25 mouse cellular contexts compared by ENCODE assay signal in the genomic region with DNA sequence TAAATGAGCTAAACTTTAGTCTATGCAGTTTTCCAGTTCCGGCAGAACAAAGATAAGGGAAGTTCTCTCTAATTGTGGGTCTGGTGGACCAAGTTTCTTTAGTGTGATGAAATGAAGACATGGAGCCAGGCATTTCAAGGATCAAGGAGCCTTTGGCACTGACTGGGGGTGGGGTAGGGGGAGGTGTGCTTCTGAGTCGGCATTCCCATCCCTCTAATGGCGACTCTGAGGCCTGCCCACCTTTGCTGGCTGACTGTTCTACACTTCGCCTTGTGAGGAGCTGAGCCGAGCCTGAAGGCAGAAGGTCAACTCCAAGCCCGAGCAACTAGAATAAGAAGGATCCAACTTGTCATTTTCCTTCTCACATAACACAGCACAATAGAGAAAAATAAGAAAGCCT. TPM values are rescaled to one million over a fixed set of nuclear protein-coding genes. Genes with fewer than 3 reads are reported as not detected.
A peak's percentile ranks its signal among the peaks of the same experiment; 100 is the strongest.
DNase-seq lines count a peak whose midpoint lies in the region; ATAC-seq lines count a peak whose summit lies in the region.
"Had no signal": no experiment of that assay in that cellular context is flagged by ENCODE, and none has a peak within 500 bp of the region (broad histone marks: within the 10 kb centered on the region; RNA-seq: fewer than 3 reads in every experiment).

No protein-coding gene starts in this region.

- H3K27ac ChIP-seq in kidney, embryonic 15.5 days, result peak overlapping the region; percentile 96
- H3K27ac ChIP-seq in limb, embryonic 11.5 days (replicated peaks; ENCODE audit: low read depth, low read length), result peak overlapping the region; percentile 95
- H3K27ac ChIP-seq in neural tube, embryonic 14.5 days (ENCODE audit: low read depth, low read length), result peak overlapping the region; percentile 57
- H3K27ac ChIP-seq: embryonic facial prominence, embryonic 10.5 days; forebrain, embryonic 12.5 days; heart, embryonic 10.5 days; hindbrain, embryonic 12.5 days; liver, embryonic 12.5 days; midbrain, embryonic 15.5 days; stomach, embryonic 15.5 days had no signal

- no peaks in the 10 kb centered on the region for H3K9me3 ChIP-seq in kidney, embryonic 15.5 days (replicated peaks)
- H3K9me3 ChIP-seq in limb, embryonic 11.5 days (ENCODE audit: control insufficient read depth, low read length), result no peaks in the 10 kb centered on the region
- no peaks in the 10 kb centered on the region for H3K9me3 ChIP-seq in neural tube, embryonic 14.5 days (ENCODE audit: control insufficient read depth, low read length)
- H3K9me3 ChIP-seq: embryonic facial prominence, embryonic 10.5 days; forebrain, embryonic 12.5 days; heart, embryonic 10.5 days; hindbrain, embryonic 12.5 days; liver, embryonic 12.5 days; midbrain, embryonic 15.5 days; stomach, embryonic 15.5 days had no signal

- H3K27me3 ChIP-seq in kidney, embryonic 15.5 days, result peaks cover 70% of the 10 kb centered on the region
- H3K27me3 ChIP-seq in limb, embryonic 11.5 days (ENCODE audit: control insufficient read depth, insufficient read depth, low read length), result peaks cover 47% of the 10 kb centered on the region
- peaks cover 35% of the 10 kb centered on the region for H3K27me3 ChIP-seq in neural tube, embryonic 14.5 days (ENCODE audit: control insufficient read depth, insufficient read depth, low read length)

- H3K4me3 ChIP-seq in kidney, embryonic 15.5 days (replicated peaks), result peak overlapping the region; percentile 32
- peak overlapping the region; percentile 5 for H3K4me3 ChIP-seq in limb, embryonic 11.5 days (ENCODE audit: low read depth, low read length)
- no peak overlapping the region for H3K4me3 ChIP-seq in neural tube, embryonic 14.5 days (ENCODE audit: low read depth, low read length)
- H3K4me3 ChIP-seq: embryonic facial prominence, embryonic 10.5 days; forebrain, embryonic 12.5 days; heart, embryonic 10.5 days; hindbrain, embryonic 12.5 days; liver, embryonic 12.5 days; midbrain, embryonic 15.5 days; stomach, embryonic 15.5 days had no signal

- H3K4me2 ChIP-seq in kidney, embryonic 15.5 days, result peak overlapping the region; percentile 64
- H3K4me2 ChIP-seq in limb, embryonic 11.5 days (ENCODE audit: low read depth, severe bottlenecking), result peak overlapping the region; percentile 56
- peak overlapping the region; percentile 35 for H3K4me2 ChIP-seq in neural tube, embryonic 14.5 days (ENCODE audit: low read depth, low read length)
- H3K4me2 ChIP-seq: forebrain, embryonic 12.5 days; hindbrain, embryonic 12.5 days; liver, embryonic 12.5 days; lung, embryonic 14.5 days; midbrain, embryonic 15.5 days; stomach, embryonic 15.5 days had no signal

- no peak for ATAC-seq in kidney, embryonic 15.5 days (replicated peaks; ENCODE audit: low FRiP score)
- ATAC-seq in limb, embryonic 11.5 days (ENCODE audit: insufficient number of reproducible peaks, low FRiP score, low TSS enrichment, low read depth), result no peak
- no peak for ATAC-seq in neural tube, embryonic 14.5 days (ENCODE audit: low read depth)
- ATAC-seq: CD4-positive, CD25-positive, alpha-beta regulatory T cell, adult 4 months; liver, embryonic 12.5 days; midbrain, embryonic 15.5 days had no signal

- H3K36me3 ChIP-seq in kidney, embryonic 15.5 days, result no peaks in the 10 kb centered on the region
- no peaks in the 10 kb centered on the region for H3K36me3 ChIP-seq in limb, embryonic 11.5 days (ENCODE audit: control insufficient read depth, insufficient read depth, low read length)
- H3K36me3 ChIP-seq in neural tube, embryonic 14.5 days (ENCODE audit: control insufficient read depth, insufficient read depth, low read length), result no peaks in the 10 kb centered on the region
- H3K36me3 ChIP-seq: embryonic facial prominence, embryonic 10.5 days; forebrain, embryonic 12.5 days; heart, embryonic 10.5 days; hindbrain, embryonic 12.5 days; liver, embryonic 12.5 days; midbrain, embryonic 15.5 days; stomach, embryonic 15.5 days had no signal

- peaks cover 65% of the 10 kb centered on the region for H3K4me1 ChIP-seq in kidney, embryonic 15.5 days
- H3K4me1 ChIP-seq in limb, embryonic 11.5 days (ENCODE audit: control insufficient read depth, insufficient read depth, low read length), result peaks cover 26% of the 10 kb centered on the region
- H3K4me1 ChIP-seq in neural tube, embryonic 14.5 days (ENCODE audit: control insufficient read depth, insufficient read depth, low read length), result no peaks in the 10 kb centered on the region
- H3K4me1 ChIP-seq: heart, embryonic 10.5 days; liver, embryonic 12.5 days had no signal

- 6% methylated on average over 6 of the region's 6 CpGs for WGBS in kidney, embryonic 15.5 days
- 1% methylated on average over 6 of the region's 6 CpGs for WGBS in limb, embryonic 11.5 days
- WGBS in neural tube, embryonic 14.5 days, result 3% methylated on average over 6 of the region's 6 CpGs

- peak overlapping the region; percentile 35 for H3K9ac ChIP-seq in kidney, embryonic 15.5 days
- peak overlapping the region; percentile 46 for H3K9ac ChIP-seq in limb, embryonic 11.5 days (ENCODE audit: low read length)
- H3K9ac ChIP-seq in neural tube, embryonic 14.5 days (replicated peaks; ENCODE audit: low read depth, low read length), result no peak overlapping the region; the same call in 1 of the 2 replicates
- H3K9ac ChIP-seq: forebrain, embryonic 12.5 days; hindbrain, embryonic 12.5 days; liver, embryonic 12.5 days; lung, embryonic 14.5 days; midbrain, embryonic 15.5 days; stomach, embryonic 15.5 days had no signal

- no peak for DNase-seq in kidney, adult 11 months
- DNase-seq in ZHBTc4 (ENCODE audit: low read depth, low spot score), result peak; percentile 50
- DNase-seq in limb, embryonic 11.5 days (ENCODE audit: low spot score), result peak; percentile 72
- DNase-seq in embryo, embryonic 10.5 days (ENCODE audit: low spot score), result no peak
- DNase-seq in spleen, postnatal 4 days (ENCODE audit: low spot score in 2 of 2), result no peak
- DNase-seq: adrenal gland, postnatal 36 days; cerebellum, adult 11-12 months; cerebellum, postnatal 25 days; heart, postnatal 10 days; layer of hippocampus, postnatal 36 days; lung, embryonic 14.5 days; lung, postnatal 36 days; thymus, adult 18-20 months; thymus, postnatal 4 days had no signal

RNA-seq across cellular contexts. Expression of a gene that starts 4.9 kb away (rescaled TPM):
- 52.4 and 53.5 TPM in 2 replicates for polyA plus RNA-seq in kidney, embryonic 15.5 days (2015; fragmentation: Nextera tagmentation; extraction: Ambion mirVana)
- 43.9 and 56.2 TPM in 2 replicates for polyA plus RNA-seq in limb, embryonic 11.5 days (2014; fragmentation: Nextera tagmentation; extraction: Ambion mirVana)
- polyA plus RNA-seq in neural tube, embryonic 14.5 days (2014; fragmentation: Nextera tagmentation; extraction: Ambion mirVana), result 46.1 and 94.7 TPM in 2 replicates
- polyA plus RNA-seq: CD4-positive, CD25-positive, alpha-beta regulatory T cell, adult 4 months; embryonic facial prominence, embryonic 10.5 days; forebrain, embryonic 12.5 days; hindbrain, embryonic 12.5 days; liver, embryonic 12.5 days; lung, embryonic 14.5 days; midbrain, embryonic 15.5 days; spleen, adult 2 months had no signal

RNA-seq across cellular contexts. Expression of a gene that starts 5.5 kb away (rescaled TPM):
- 3.6 and 4.8 TPM in 2 replicates for polyA plus RNA-seq in kidney, embryonic 15.5 days (2015; fragmentation: Nextera tagmentation; extraction: Ambion mirVana)
- 8.3 and 9.1 TPM in 2 replicates for polyA plus RNA-seq in limb, embryonic 11.5 days (2014; fragmentation: Nextera tagmentation; extraction: Ambion mirVana)
- polyA plus RNA-seq in neural tube, embryonic 14.5 days (2014; fragmentation: Nextera tagmentation; extraction: Ambion mirVana), result 3.6 and 10.2 TPM in 2 replicates
- polyA plus RNA-seq: CD4-positive, CD25-positive, alpha-beta regulatory T cell, adult 4 months; forebrain, embryonic 12.5 days; midbrain, embryonic 15.5 days had no signal

RNA-seq across cellular contexts. Expression of a gene that starts 7.5 kb away (rescaled TPM):
- 1.7 and 2.9 TPM in 2 replicates for polyA plus RNA-seq in kidney, embryonic 15.5 days (2015; fragmentation: Nextera tagmentation; extraction: Ambion mirVana)
- 5.5 and 5.9 TPM in 2 replicates for polyA plus RNA-seq in limb, embryonic 11.5 days (2014; fragmentation: Nextera tagmentation; extraction: Ambion mirVana)
- not detected in 2 replicates for polyA plus RNA-seq in neural tube, embryonic 14.5 days (2014; fragmentation: Nextera tagmentation; extraction: Ambion mirVana)
- polyA plus RNA-seq: CD4-positive, CD25-positive, alpha-beta regulatory T cell, adult 4 months; embryonic facial prominence, embryonic 10.5 days; forebrain, embryonic 12.5 days; heart, embryonic 10.5 days; hindbrain, embryonic 12.5 days; liver, embryonic 12.5 days; lung, embryonic 14.5 days; midbrain, embryonic 15.5 days; spleen, adult 2 months had no signal

RNA-seq across cellular contexts. Expression of a gene that starts 14.5 kb away (rescaled TPM):
- polyA plus RNA-seq in kidney, embryonic 15.5 days (2015; fragmentation: Nextera tagmentation; extraction: Ambion mirVana), result 10.0 and 10.7 TPM in 2 replicates
- polyA plus RNA-seq in limb, embryonic 11.5 days (2014; fragmentation: Nextera tagmentation; extraction: Ambion mirVana), result 4.4 and 6.1 TPM in 2 replicates
- polyA plus RNA-seq in neural tube, embryonic 14.5 days (2014; fragmentation: Nextera tagmentation; extraction: Ambion mirVana), result 46.9 and 49.8 TPM in 2 replicates
- polyA plus RNA-seq: CD4-positive, CD25-positive, alpha-beta regulatory T cell, adult 4 months; embryonic facial prominence, embryonic 10.5 days; forebrain, embryonic 12.5 days; hindbrain, embryonic 12.5 days; liver, embryonic 12.5 days; lung, embryonic 14.5 days; midbrain, embryonic 15.5 days; spleen, adult 2 months had no signal

RNA-seq across cellular contexts. Expression of a gene that starts 25.2 kb away (rescaled TPM):
- not detected in 2 replicates for polyA plus RNA-seq in kidney, embryonic 15.5 days (2015; fragmentation: Nextera tagmentation; extraction: Ambion mirVana)
- polyA plus RNA-seq in limb, embryonic 11.5 days (2014; fragmentation: Nextera tagmentation; extraction: Ambion mirVana), result 0.96 and 1.2 TPM in 2 replicates
- polyA plus RNA-seq in neural tube, embryonic 14.5 days (2014; fragmentation: Nextera tagmentation; extraction: Ambion mirVana), result not detected in 2 replicates
- polyA plus RNA-seq: CD4-positive, CD25-positive, alpha-beta regulatory T cell, adult 4 months; embryonic facial prominence, embryonic 10.5 days; forebrain, embryonic 12.5 days; heart, embryonic 10.5 days; hindbrain, embryonic 12.5 days; liver, embryonic 12.5 days; lung, embryonic 14.5 days; midbrain, embryonic 15.5 days; spleen, adult 2 months; stomach, embryonic 15.5 days had no signal

Comparison
In these comparisons a context has a peak if more than half of its experiments do, and no peak if none do; other contexts are left out.
1. DNase-seq: peak in ZHBTc4 (single experiment) and limb, embryonic 11.5 days (single experiment); none in kidney, adult 11 months (single experiment), embryo, embryonic 10.5 days (single experiment) and spleen, postnatal 4 days (0 of 2).
2. Peak in every context shown above with its lines, with median percentiles within 50 percentile points of each other: H3K27ac ChIP-seq and H3K4me2 ChIP-seq.